Mouse (Mus musculus) megakaryocyte, embryonic 14.5 days (primary cell): Measurements from ENCODE around the gene Wdr78.

Experiments used
- FLI1 ChIP-seq: IDR thresholded peaks from 2 replicates; pipeline ENCODE4 v1.6.1; 2012; ENCODE audit warnings: low read length, inconsistent platforms, mixed read lengths
- GATA1 ChIP-seq: IDR thresholded peaks from 3 replicates; pipeline ENCODE4 v1.6.1; 2012; ENCODE audit warnings: mixed read lengths, low read length, inconsistent platforms, borderline replicate concordance

DNA sequence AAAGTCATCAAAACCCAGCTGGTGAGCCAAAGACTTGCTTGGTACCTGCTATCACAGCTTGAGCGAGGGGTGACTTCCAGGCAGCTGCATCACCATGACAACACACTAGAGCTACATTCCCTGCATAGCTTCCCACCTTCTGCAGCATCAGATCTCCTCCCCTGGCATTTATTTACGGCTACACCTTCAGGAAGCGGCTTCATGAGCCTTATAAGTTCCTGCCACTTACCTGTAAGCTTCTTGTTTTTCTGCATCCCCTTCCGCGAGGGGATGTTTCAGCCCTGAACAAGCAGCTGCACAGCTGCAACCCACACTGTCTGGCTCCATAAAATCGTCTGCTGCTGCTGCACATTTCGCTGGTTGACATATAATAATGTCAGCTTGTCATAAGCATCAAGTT is 102.5 kb downstream of the Wdr78 start:
- TF ChIP-seq GATA1: no peak
- TF ChIP-seq FLI1: no peak
